Mouse (Mus musculus) sigmoid colon, adult 10 weeks (tissue): ENCODE results near the gene Polr3f. TPM values are rescaled to one million over a fixed set of nuclear protein-coding genes. Genes with fewer than 3 reads are reported as not detected.

Experiments used
- polyA plus RNA-seq: library from polyadenylated mRNA; stranded (reverse); fragments of 350-450 nt; fragmentation: Illumina TruSeq; extraction: RNeasy Lipid Tissue Mini Kit (QIAGEN cat#74804); gene quantifications from one replicate; pipeline ENCODE4 v1.2.3, GENCODE M21; 2014; ENCODE audit warnings: low read depth, low replicate concordance

Polr3f gene
- 37.8 TPM for polyA plus RNA-seq

DNA sequence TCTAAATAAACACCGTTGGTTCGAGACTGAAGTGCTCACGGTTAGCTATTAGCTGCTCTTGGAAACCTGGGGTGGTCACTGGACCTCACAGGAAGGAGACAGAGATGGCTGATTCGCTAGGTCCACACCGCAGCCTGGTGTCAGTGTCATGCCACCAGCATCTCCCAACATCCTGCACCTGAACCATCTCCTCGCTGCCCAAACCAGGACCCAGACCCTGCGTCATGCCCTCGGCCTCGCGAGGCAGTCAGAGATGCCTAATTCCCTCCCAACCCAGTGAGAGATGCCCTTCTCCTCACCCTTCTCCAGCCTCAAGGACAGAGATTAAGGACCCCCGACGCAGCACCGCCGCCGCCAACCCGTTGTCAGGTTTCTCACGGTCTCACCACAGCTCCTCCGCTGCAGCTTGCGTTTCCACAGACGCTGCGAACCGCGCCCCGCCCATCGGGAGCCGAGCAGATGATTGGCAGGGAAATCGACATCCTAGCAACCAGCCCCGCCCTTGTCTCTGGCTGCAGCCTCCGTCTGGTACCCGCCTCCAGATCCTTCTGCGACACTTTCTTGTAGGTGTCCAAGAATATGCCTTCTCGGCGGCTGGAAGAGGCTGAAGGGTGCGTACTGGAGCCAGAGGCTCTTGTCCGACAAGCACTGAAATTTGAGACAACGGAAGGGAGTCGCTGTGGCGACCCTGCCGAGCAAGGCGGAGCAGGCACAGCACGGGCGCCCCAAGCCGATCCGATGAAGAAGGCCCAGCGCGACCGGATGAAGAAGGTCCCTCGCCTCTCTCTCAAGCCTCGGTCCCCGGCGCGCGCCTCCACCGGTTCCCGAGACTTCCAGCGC is at the start of gene Polr3f, which contains the start of gene Dzank1:
Gene Polr3f (plus strand): TSS at position 738 of the 840 bp plus-strand sequence.
Gene Dzank1 (minus strand): TSS at position 434 of the 840 bp plus-strand sequence.

GRCm38 (mm10) chr2:144550529-144550928 is 23.0 kb downstream of the Polr3f start, which contains the start of gene Rbbp9:
Gene Rbbp9 (minus strand): TSS chr2:144550869.

GRCm38 (mm10) chr2:144555820-144556552 is 28.5 kb downstream of the Polr3f start, which contains the start of gene Sec23b:
Gene Sec23b (plus strand): TSS chr2:144556229.

Other genes with a start within 250 kb of the Polr3f start
- gene Ovol2, start 195.6 kb upstream of the Polr3f start, polyA plus RNA-seq = 10.3 TPM
- gene Kat14, start 158.7 kb upstream of the Polr3f start, polyA plus RNA-seq = 6.9 TPM
- gene Pet117, start 158.7 kb upstream of the Polr3f start, polyA plus RNA-seq = 6.8 TPM
- 1.7 TPM for gene Dzank1, start 304 bp upstream of the Polr3f start, polyA plus RNA-seq
- gene Rbbp9, start 23.2 kb downstream of the Polr3f start, polyA plus RNA-seq = 64.1 TPM
- gene Sec23b, start 28.5 kb downstream of the Polr3f start, polyA plus RNA-seq = 82.3 TPM
- 23.1 TPM for gene Smim26, start 66.3 kb downstream of the Polr3f start, polyA plus RNA-seq
- gene Dtd1, start 72.2 kb downstream of the Polr3f start, polyA plus RNA-seq = 10.7 TPM